Mouse (Mus musculus) MEL-GATA-1-ER (cell line): ENCODE measurements at regions not wholly inside any gene's neighbourhood (a gene's known extent, or its start where the extent isn't known, plus 50 kb on each side); places are given as distances from the start of the nearest gene placed in this dataset.

ENCODE experiments used
- DNase-seq: peaks from one replicate; pipeline ENCODE4 v3.0.0-alpha.2; 2012; ENCODE audit warnings: low read depth; ENCODE audit errors: extremely low read depth

DNA sequence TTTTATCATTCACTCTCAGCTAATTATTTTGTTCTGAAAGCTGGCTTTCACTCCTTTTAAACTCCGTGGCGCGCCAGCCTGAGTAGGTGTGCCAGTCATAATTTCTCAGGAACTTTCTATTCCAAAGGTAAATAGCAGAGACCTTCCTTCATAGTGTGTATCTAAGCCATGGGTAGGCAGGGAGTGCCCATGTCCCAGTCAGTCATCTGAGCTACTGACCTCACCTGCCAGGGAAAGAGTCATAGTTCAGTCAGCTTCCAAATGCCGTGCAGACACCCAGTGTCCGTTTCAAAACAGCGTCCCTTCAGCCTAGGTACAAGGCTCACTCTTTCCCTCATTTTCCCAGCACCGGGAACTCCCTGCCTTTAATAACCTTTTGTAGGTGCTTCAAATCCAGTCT, 269.7 kb downstream of the Gm19410 start:
- no peak for DNase-seq

- no peak for DNase-seq
Observed at GRCm38 (mm10) chr8:36036271-36036670, 270.7 kb downstream of the Gm19410 start.

DNA sequence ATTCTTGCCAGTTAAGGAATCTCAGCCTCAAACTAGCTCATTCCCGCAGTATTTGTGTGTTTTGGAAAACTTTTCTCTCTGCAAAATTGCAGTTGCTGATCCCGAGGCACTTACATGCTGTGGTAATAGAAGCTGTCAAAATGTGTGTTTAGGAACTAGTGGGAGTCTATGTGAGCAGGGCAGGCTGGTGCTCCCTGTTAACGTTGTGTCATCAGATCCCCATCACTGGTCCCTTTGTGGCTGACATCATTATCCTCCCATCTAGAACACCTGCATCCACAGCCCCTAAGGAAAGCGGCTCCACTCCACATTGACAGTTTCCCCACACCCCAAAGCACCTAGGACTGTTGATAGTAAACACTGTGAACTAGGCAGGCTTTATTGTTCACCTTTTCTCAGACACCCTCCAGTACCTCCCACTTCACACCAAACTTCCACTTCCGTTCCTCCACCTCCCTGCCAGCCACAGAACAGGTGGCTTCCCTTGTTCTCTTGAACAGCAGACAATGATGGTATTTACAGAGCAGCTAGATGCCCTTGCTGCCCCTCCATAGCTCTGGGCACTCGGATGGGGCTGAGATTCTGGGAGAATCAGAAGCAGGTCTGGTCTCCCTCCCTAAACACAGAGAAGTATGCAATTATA, 275.8 kb downstream of the Gm19410 start:
- no peak for DNase-seq

DNA sequence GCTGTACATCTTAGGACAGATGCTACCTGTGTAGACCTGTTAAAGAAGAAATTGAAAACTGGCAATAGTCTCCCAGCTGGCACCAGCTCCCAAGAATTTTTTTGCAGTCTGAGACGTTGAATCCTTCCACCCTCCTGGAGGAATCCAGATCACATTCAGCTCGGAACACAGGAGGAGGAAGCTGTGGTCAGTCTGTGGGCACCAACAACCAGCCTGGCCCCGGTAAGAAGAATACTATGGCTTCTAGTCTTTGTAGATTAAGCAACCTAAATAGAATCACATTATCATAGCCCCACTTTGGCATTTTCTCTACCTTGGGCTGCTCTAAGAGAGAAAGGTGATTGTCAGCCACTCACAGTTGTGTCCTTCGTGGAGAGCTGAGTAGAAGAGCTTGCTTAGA, 277.0 kb downstream of the Gm19410 start:
- DNase-seq = no peak
